Mouse (Mus musculus) myocyte (in vitro differentiated cells): ENCODE measurements at regions not wholly inside any gene's neighbourhood (a gene's known extent, or its start where the extent isn't known, plus 50 kb on each side); places are given as distances from the start of the nearest gene placed in this dataset.

ENCODE experiments used
- H3K27me3 ChIP-seq: one replicate; pipeline ENCODE4 v1.6.1; 2011; ENCODE audit not compliant: control insufficient read depth, insufficient read depth, insufficient read length
- H3K36me3 ChIP-seq: one replicate; pipeline ENCODE4 v1.6.1; 2011; ENCODE audit not compliant: control insufficient read depth, insufficient read depth
- H3K4me2 ChIP-seq: one replicate; pipeline ENCODE4 v1.6.1; 2011; ENCODE audit warnings: low read depth, control low read depth
- H3K4me3 ChIP-seq: one replicate; pipeline ENCODE4 v1.5.1; 2011; ENCODE audit warnings: mild to moderate bottlenecking, control low read depth, moderate library complexity
- H3K79me2 ChIP-seq: one replicate; pipeline ENCODE4 v1.6.1; 2011; ENCODE audit not compliant: control insufficient read depth, insufficient read depth
- H3ac ChIP-seq: one replicate; pipeline ENCODE4 v1.6.1; 2011; ENCODE audit not compliant: control insufficient read depth, insufficient read length
- CEBPB ChIP-seq: IDR thresholded peaks from 2 replicates; pipeline ENCODE4 v1.6.1; 2011; ENCODE audit warnings: mild to moderate bottlenecking, moderate library complexity; ENCODE audit not compliant: poor library complexity, insufficient read depth, severe bottlenecking
- E2F4 ChIP-seq: IDR thresholded peaks from one replicate; pipeline ENCODE4 v1.6.1; 2011; ENCODE audit warnings: mild to moderate bottlenecking, control low read depth, moderate library complexity; ENCODE audit not compliant: insufficient read depth
- MAX ChIP-seq: IDR thresholded peaks from one replicate; pipeline ENCODE4 v1.6.1; 2011; ENCODE audit warnings: low read depth, mild to moderate bottlenecking, control low read depth
- MYOD1 ChIP-seq, 3 experiments: IDR thresholded peaks; one replicate each; pipeline ENCODE4 v1.6.1; 2011; ENCODE audit warnings: control low read depth in 2 of 3, low read depth in 2 of 3, mild to moderate bottlenecking in 2 of 3, moderate library complexity in 1 of 3; ENCODE audit not compliant: insufficient read length in 2 of 3, control insufficient read depth in 1 of 3
- MYOG ChIP-seq, 3 experiments: IDR thresholded peaks; one replicate each; pipeline ENCODE4 v1.6.1; 2011; ENCODE audit warnings: control low read depth in 2 of 3, low read depth in 2 of 3, mild to moderate bottlenecking in 2 of 3; ENCODE audit not compliant: insufficient read length in 2 of 3, control insufficient read depth in 1 of 3, insufficient read depth in 1 of 3
- POLR2A ChIP-seq: IDR thresholded peaks from one replicate; pipeline ENCODE4 v1.6.1; 2011; ENCODE audit warnings: low read depth, mild to moderate bottlenecking, control low read depth, moderate library complexity; ENCODE audit not compliant: insufficient read length
- POLR2AphosphoS2 ChIP-seq: IDR thresholded peaks from one replicate; pipeline ENCODE4 v1.6.1; 2011; ENCODE audit warnings: low read depth, control low read depth; ENCODE audit not compliant: insufficient read length
- REST ChIP-seq: IDR thresholded peaks from one replicate; pipeline ENCODE4 v1.6.1; 2011; ENCODE audit warnings: mild to moderate bottlenecking, control low read depth, moderate library complexity; ENCODE audit not compliant: insufficient read depth, insufficient read length
- SRF ChIP-seq: IDR thresholded peaks from one replicate; pipeline ENCODE4 v1.6.1; 2011; ENCODE audit warnings: low read depth; ENCODE audit not compliant: control insufficient read depth, insufficient read length
- TCF12 ChIP-seq: IDR thresholded peaks from one replicate; pipeline ENCODE4 v1.6.1; 2011; ENCODE audit warnings: mild to moderate bottlenecking, control low read depth; ENCODE audit not compliant: poor library complexity, insufficient read depth, severe bottlenecking
- TCF3 ChIP-seq: IDR thresholded peaks from one replicate; pipeline ENCODE4 v1.6.1; 2011; ENCODE audit warnings: low read depth, control low read depth; ENCODE audit not compliant: insufficient read length
- USF1 ChIP-seq: IDR thresholded peaks from one replicate; pipeline ENCODE4 v1.6.1; 2011; ENCODE audit warnings: low read depth, mild to moderate bottlenecking, control low read depth, moderate library complexity

DNA sequence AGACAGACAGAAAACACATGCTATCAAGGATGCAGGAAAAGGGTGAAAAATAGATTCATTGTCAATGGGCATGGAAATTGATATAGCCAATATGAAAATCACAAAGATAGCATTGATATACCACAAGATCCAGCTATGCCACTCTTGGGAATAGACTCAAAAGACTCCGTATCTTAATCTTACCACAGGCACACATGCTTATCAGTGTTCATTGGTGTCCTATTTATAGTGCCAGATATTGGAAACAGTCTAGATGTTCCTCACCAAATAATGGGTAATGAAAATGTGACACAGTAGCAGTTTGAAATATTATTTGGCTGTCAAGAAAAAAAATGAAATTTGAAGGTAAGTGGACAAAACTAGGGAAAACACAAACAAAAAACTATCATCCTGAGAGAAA, 135.0 kb upstream of the Tet2 start:
- TF ChIP-seq POLR2AphosphoS2 (no peak), TCF12 (no peak)
- Histone ChIP-seq H3K4me3 (no peak overlapping the region), H3ac (no peak overlapping the region), H3K27me3 (no peaks in the 10 kb centered on the region), H3K4me2 (no peak overlapping the region), H3K36me3 (no peaks in the 10 kb centered on the region), H3K79me2 (no peaks in the 10 kb centered on the region)

DNA sequence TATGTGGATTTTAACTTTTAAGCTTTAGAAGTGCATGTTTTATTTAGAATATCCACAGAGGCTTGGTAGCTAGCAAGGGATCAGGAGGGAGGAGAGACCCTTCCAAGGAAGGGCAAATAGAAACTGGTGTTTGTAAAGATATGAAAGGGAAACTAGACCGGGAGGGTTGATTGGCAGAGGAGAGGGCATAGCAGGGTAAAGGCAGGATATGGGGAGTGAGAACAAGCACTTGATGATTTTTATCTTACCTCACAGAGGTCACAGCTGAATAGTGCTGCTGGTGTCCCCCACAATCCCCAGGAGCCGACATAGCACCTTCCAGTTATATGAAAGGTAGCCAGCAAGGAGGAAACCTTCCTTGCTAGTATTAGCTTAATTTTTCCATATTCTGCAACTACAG, 135.4 kb upstream of the Tet2 start:
- H3ac ChIP-seq = no peak overlapping the region
- TF ChIP-seq POLR2AphosphoS2 = no peak
- TF ChIP-seq MYOG (IDR thresholded peaks at IDR 0.05; ENCODE audit: control insufficient read depth in 1 of 3, insufficient read depth in 1 of 3, insufficient read length in 2 of 3, low read depth in 2 of 3) = no peak
- TF ChIP-seq REST = no peak
- TF ChIP-seq TCF3 = no peak
- TF ChIP-seq MAX = no peak
- no peak for TF ChIP-seq CEBPB
- no peak for TF ChIP-seq TCF12
- no peak for TF ChIP-seq SRF
- TF ChIP-seq USF1 = no peak
- H3K4me3 ChIP-seq = no peak overlapping the region
- H3K79me2 ChIP-seq = no peaks in the 10 kb centered on the region
- H3K27me3 ChIP-seq = no peaks in the 10 kb centered on the region
- no peak overlapping the region for H3K4me2 ChIP-seq
- H3K36me3 ChIP-seq = no peaks in the 10 kb centered on the region

DNA sequence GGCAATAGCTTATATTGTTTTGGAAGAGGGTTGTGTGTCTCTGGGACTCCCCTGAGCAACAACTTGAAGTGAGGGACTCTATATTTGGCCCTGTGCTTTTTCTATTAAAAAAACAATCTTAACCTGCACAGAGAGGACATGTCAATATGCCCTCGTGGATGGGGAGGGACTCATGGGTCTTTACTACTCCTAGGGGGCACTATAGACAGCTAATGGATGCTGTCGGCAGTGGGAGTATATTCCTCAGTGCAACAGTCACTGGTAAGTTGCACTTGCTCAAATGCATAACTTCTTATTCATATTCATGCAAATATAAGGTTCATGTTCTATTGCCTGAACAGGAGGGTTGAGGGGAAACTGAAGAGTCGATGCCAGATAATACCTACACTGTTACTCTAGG, 135.9 kb upstream of the Tet2 start:
- Histone ChIP-seq H3K27me3 (no peaks in the 10 kb centered on the region), H3ac (no peak overlapping the region), H3K36me3 (no peaks in the 10 kb centered on the region), H3K4me2 (no peak overlapping the region), H3K79me2 (no peaks in the 10 kb centered on the region), H3K4me3 (no peak overlapping the region)
- TF ChIP-seq USF1 = no peak
- TF ChIP-seq MAX = no peak
- no peak for TF ChIP-seq SRF
- TF ChIP-seq POLR2A = no peak

DNA sequence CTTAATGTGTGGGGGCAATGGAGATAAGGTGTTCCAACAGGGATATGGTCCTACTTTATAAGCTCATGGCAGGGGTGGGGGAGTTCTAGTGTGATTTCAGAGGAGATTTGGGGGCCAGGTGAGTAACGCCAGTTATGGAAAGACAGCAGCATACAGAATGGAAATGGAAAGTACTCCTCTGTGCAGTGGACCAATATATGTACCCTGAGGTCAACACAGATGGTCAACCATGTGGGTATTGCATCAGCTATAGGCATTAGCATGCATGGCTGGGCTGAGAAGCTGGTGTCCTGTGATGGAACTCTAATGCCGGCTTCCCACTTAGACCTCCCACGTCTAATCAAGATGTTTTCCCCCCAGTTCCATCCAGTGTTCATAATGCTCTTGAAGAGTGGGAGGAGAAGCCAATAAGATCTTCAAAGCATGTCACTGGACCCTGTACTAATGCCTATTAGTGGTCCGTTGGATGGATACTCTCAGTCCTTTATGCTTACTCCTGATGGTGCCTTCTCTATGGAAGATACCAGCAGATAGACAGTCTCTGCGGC, 139.3 kb upstream of the Tet2 start:
- no peak overlapping the region for H3ac ChIP-seq
- no peak for TF ChIP-seq MAX
- no peak for TF ChIP-seq MYOG (IDR thresholded peaks at IDR 0.05; ENCODE audit: control insufficient read depth in 1 of 3, insufficient read depth in 1 of 3, insufficient read length in 2 of 3, low read depth in 2 of 3)
- TF ChIP-seq CEBPB = no peak
- no peak for TF ChIP-seq TCF12
- no peak for TF ChIP-seq REST
- no peak for TF ChIP-seq SRF
- no peak for TF ChIP-seq POLR2A
- TF ChIP-seq MYOD1 (IDR thresholded peaks at IDR 0.05; ENCODE audit: control insufficient read depth in 1 of 3, insufficient read length in 2 of 3, low read depth in 2 of 3) = no peak
- TF ChIP-seq E2F4 = no peak
- TF ChIP-seq POLR2AphosphoS2 = no peak
- TF ChIP-seq TCF3 = no peak
- no peak for TF ChIP-seq USF1
- no peaks in the 10 kb centered on the region for H3K36me3 ChIP-seq
- H3K27me3 ChIP-seq = no peaks in the 10 kb centered on the region
- no peaks in the 10 kb centered on the region for H3K79me2 ChIP-seq
- no peak overlapping the region for H3K4me2 ChIP-seq
- H3K4me3 ChIP-seq = no peak overlapping the region

DNA sequence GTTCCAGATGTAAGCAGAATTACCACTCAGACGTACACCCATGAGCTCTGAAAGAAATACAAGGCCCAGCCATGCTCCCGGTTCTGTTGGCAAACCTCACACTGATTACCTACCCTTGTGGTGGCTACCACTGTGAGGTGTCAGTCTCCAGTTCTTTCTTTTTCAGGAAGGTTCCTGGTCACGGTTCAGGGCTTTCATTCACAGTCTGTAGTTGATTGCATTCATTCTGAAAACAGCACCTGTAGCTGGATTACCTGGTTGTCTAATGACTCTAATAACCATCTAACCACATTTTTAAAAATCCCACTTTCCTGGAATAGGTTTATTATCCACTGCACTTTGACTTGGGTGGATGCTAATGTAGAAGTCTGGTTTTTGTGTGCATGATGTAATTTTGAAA, 139.8 kb upstream of the Tet2 start:
- no peak for TF ChIP-seq MAX
- TF ChIP-seq TCF12 = no peak
- no peak for TF ChIP-seq CEBPB
- TF ChIP-seq SRF = no peak
- TF ChIP-seq REST = no peak
- TF ChIP-seq USF1 = no peak
- no peak for TF ChIP-seq MYOG (IDR thresholded peaks at IDR 0.05; ENCODE audit: control insufficient read depth in 1 of 3, insufficient read depth in 1 of 3, insufficient read length in 2 of 3, low read depth in 2 of 3)
- TF ChIP-seq POLR2A = no peak
- TF ChIP-seq E2F4 = no peak
- TF ChIP-seq MYOD1 (IDR thresholded peaks at IDR 0.05; ENCODE audit: control insufficient read depth in 1 of 3, insufficient read length in 2 of 3, low read depth in 2 of 3) = no peak
- no peak for TF ChIP-seq TCF3
- no peak for TF ChIP-seq POLR2AphosphoS2
- Histone ChIP-seq H3K4me3 (no peak overlapping the region), H3K79me2 (no peaks in the 10 kb centered on the region), H3K27me3 (no peaks in the 10 kb centered on the region), H3K4me2 (no peak overlapping the region), H3K36me3 (no peaks in the 10 kb centered on the region), H3ac (no peak overlapping the region)
